Mouse (Mus musculus): ENCODE data around the gene Txnl4b. TPM values are rescaled to one million over a fixed set of nuclear protein-coding genes. Genes with fewer than 3 reads are reported as not detected.

Gene Txnl4b
- polyA plus RNA-seq, 1 experiment from 2014 or later = 26.7 TPM

DNA sequence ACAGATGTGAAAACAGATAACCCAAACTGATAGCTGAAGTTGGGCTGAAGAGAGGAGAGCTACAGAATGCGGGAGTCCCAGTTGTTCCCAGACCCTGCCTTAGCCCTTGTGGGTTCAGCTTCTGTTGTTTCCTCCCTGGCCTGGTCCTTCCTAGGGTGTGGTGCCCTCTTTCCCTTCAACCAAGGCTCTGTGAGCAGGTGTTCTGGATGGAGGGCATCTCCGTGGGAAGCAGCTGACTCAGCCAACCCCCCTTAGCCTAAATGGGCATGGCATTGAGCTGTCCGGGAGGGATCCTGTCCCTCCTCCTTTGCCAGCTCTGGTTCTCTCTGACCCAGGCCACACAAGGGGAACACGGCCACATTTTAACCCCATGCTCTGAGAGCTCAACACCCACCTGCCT is 10.6 kb downstream of the Txnl4b start:
- H3K4me3 ChIP-seq (replicated peaks) = no peak overlapping the region
- ATAC-seq (replicated peaks; ENCODE audit: low FRiP score) = no peak
- no peaks in the 10 kb centered on the region for H3K27me3 ChIP-seq
- no peak overlapping the region for H3K27ac ChIP-seq
- no peak overlapping the region for H3K9ac ChIP-seq
- H3K4me1 ChIP-seq = no peaks in the 10 kb centered on the region
- WGBS = 77% methylated on average over 4 of the region's 4 CpGs
- no peaks in the 10 kb centered on the region for H3K9me3 ChIP-seq (replicated peaks)
- no peak overlapping the region for H3K4me2 ChIP-seq
- peaks cover 9% of the 10 kb centered on the region; the same call in 1 of the 2 replicates for H3K36me3 ChIP-seq

DNA sequence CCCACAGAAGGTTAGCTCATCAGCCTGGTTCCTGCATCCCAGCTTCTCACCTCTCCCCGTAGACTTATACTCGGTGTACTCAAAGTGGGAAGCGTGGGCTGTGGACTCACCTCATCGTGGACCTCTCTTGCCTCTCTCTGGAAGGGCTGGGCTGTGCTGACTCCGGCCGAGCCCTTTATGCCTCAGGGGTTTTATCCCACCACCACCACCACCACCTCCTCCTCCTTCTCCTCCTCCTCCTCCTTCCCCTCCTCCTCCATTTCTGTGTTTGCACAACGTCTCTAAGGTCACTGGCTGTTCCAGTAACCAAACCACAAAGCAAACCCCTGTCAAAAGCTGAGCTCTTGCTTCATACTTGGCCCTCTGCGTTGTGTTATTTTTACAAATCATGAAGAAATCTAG is 13.2 kb downstream of the Txnl4b start, which contains the start of gene Hp:
Gene Hp, minus strand, starts transcription at position 273 of the 402 bp plus-strand sequence.
- Histone ChIP-seq H3K27me3 (no peaks in the 10 kb centered on the region), H3K27ac (no peak within 1 kb of the TSS)
- 33% methylated on average over 8 of the region's 8 CpGs for WGBS

DNA sequence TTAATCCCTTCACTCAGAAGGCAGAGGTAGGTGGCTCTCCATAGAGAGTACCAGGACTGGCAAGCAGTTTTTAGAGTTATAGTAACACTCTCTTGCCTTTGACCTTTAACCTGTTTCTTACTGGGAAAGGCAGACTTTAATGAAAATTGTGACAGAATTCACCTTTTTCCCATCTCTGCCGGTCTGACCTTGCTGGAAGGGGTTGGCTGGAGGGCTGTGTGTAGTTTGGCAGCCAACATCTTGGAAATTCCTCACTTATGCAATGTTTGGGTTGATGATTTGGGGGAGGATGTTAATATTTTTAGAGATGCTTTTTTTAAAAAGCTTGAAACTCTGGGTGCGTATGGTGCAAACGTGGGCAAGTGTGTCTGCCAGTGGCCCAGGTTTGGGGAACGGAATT is 18.6 kb downstream of the Txnl4b start:
- 82% methylated on average over 4 of the region's 4 CpGs for WGBS
- no peak for ATAC-seq (replicated peaks; ENCODE audit: low FRiP score)

More for the DNA sequence above, 13.2 kb downstream of the Txnl4b start, which contains the start of gene Hp:
- H3K4me3 ChIP-seq (replicated peaks) = no peak within 1 kb of the TSS
- no peaks in the 10 kb centered on the region for H3K36me3 ChIP-seq
- ATAC-seq (replicated peaks; ENCODE audit: low FRiP score) = no peak
- H3K4me1 ChIP-seq = no peaks in the 10 kb centered on the region
- H3K9ac ChIP-seq = no peak within 1 kb of the TSS
- H3K9me3 ChIP-seq (replicated peaks) = no peaks in the 10 kb centered on the region
- H3K4me2 ChIP-seq = no peak within 1 kb of the TSS

DNA sequence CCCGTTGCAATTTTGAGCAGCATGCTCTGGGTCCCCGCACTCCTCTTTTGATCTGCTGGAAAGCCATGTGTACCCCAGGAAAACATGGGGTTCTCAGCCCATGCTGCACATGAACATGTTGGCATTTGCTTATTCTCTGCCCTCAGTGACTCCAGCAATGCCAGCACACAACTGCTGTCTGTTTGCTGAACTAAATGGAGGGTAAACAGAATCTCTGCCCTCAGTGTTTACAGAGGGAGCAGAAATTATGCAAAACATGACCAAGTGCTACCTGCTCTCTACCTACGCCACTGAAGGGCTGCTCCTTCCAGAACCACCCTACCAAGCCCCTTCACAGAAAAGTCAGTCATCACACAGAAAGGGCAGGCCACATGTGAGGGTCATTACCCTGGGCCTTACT is 19.1 kb downstream of the Txnl4b start:
- Histone ChIP-seq H3K9ac (no peak overlapping the region), H3K4me2 (no peak overlapping the region), H3K27ac (no peak overlapping the region), H3K27me3 (no peaks in the 10 kb centered on the region), H3K4me3 (replicated peaks) (no peak overlapping the region), H3K9me3 (replicated peaks) (no peaks in the 10 kb centered on the region), H3K4me1 (no peaks in the 10 kb centered on the region), H3K36me3 (no peaks in the 10 kb centered on the region)
- no peak for ATAC-seq (replicated peaks; ENCODE audit: low FRiP score)
- WGBS = 81% methylated on average over 3 of the region's 3 CpGs

More for the DNA sequence above, 18.6 kb downstream of the Txnl4b start:
- H3K27ac ChIP-seq = no peak overlapping the region
- H3K36me3 ChIP-seq = no peaks in the 10 kb centered on the region
- no peak overlapping the region for H3K4me3 ChIP-seq (replicated peaks)
- H3K27me3 ChIP-seq = no peaks in the 10 kb centered on the region
- H3K4me1 ChIP-seq = no peaks in the 10 kb centered on the region
- H3K4me2 ChIP-seq = no peak overlapping the region
- no peaks in the 10 kb centered on the region for H3K9me3 ChIP-seq (replicated peaks)
- no peak overlapping the region for H3K9ac ChIP-seq

DNA sequence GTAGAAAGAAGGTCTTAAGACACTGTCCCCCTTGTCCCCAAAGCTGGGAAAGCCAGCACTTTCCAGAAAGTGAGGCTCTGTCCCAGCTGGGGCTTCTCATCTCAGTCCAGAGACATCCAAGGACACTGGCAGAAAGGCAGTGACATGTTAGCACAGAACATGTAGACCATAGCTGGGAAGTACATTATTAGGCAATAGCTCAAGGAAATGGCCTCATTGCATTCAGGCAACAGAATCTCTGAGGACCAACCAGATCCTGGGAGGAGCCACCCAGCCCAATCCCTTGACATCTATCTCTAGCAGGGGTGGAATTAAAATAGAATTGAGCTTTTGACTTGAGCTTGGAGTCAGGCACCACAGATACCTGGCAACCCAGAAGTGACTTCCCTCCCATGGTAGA is 20.0 kb downstream of the Txnl4b start:
- Histone ChIP-seq H3K27me3 (no peaks in the 10 kb centered on the region), H3K4me3 (replicated peaks) (no peak overlapping the region), H3K9ac (no peak overlapping the region), H3K27ac (no peak overlapping the region), H3K4me1 (no peaks in the 10 kb centered on the region), H3K9me3 (replicated peaks) (no peaks in the 10 kb centered on the region), H3K4me2 (no peak overlapping the region), H3K36me3 (no peaks in the 10 kb centered on the region)
- ATAC-seq (replicated peaks; ENCODE audit: low FRiP score) = no peak

DNA sequence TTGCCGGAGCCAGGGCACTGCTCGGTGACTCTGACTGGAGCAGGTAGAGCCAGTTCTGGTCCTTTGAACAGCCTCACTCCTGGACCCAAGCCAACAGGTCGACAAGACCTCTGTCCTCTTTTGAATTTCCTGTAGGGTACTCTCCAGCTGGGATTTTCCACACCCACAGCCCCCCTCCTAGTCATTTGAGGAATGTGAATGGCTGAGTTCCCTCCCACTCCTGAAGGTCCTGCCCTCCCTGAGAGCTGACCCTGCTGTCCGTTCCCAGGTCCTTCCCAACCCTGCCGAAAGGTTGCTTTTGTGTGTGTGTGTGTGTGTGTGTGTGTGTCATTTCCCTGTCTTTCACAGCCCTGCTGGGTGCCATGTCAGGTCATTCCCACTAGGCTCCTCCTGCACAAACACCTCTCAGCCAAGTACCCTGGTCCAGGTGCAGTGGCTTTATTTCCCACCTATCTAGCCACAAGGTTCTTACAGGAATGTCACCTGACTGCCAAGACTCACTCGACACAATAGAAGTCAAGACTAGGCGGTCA is 21.3 kb downstream of the Txnl4b start:
- peak overlapping the region; percentile 7; the same call in 1 of the 2 replicates for H3K4me2 ChIP-seq
- no peak overlapping the region for H3K9ac ChIP-seq
- no peaks in the 10 kb centered on the region for H3K4me1 ChIP-seq
- no peaks in the 10 kb centered on the region for H3K9me3 ChIP-seq (replicated peaks)
- no peak overlapping the region for H3K4me3 ChIP-seq (replicated peaks)
- H3K27ac ChIP-seq = 0 out of 2 replicates have a peak overlapping the region, but pooled peaks have one; percentile 37
- ATAC-seq (replicated peaks; ENCODE audit: low FRiP score) = peak; percentile 64
- 37% methylated on average over 7 of the region's 7 CpGs for WGBS
- H3K36me3 ChIP-seq = peaks cover 6% of the 10 kb centered on the region
- no peaks in the 10 kb centered on the region for H3K27me3 ChIP-seq

DNA sequence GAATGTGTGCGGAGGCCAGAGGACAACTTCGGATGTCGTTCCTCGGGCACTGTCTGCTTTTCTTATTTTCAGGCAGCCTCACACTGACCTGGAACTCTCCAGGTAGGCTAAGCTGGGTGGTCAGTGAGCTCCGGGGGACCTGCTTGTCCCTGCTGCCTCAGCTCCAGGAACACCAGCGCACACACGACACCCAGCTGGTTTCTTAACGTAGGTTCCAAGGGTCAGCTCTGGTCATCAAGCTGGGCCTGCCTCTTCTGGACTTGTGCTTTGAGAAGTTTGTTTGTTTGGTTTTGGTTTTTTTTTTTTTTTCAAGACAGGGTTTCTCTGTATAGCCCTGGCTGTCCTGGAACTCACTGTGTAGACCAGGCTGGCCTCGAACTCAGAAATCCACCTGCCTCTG is 25.2 kb downstream of the Txnl4b start:
- WGBS = 87% methylated on average over 9 of the region's 9 CpGs
- H3K27ac ChIP-seq = no peak overlapping the region
- no peaks in the 10 kb centered on the region for H3K27me3 ChIP-seq
- no peaks in the 10 kb centered on the region for H3K4me1 ChIP-seq
- no peak for ATAC-seq (replicated peaks; ENCODE audit: low FRiP score)
- no peak overlapping the region for H3K4me3 ChIP-seq (replicated peaks)
- H3K36me3 ChIP-seq = peaks cover 41% of the 10 kb centered on the region
- no peak overlapping the region for H3K9ac ChIP-seq
- H3K9me3 ChIP-seq (replicated peaks) = no peaks in the 10 kb centered on the region
- no peak overlapping the region for H3K4me2 ChIP-seq

DNA sequence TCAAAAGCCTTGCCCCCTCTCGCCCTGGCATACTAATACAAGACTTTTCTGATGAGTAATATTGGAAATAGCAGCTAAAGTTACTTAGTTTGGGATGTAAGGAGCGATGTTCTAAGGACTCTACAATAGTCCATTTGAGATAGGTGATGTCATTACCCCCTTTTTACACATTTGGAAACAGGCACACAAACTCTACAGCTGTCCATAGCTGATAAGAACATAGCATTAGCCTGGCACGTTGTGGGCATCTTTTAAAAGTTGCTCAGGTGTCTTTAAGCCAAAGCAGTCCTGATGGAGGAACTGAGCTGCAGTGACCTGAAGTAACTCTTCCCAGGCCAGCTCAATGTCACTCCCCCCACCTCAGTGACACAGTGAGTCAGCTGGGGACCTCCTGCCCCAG is 25.7 kb downstream of the Txnl4b start:
- no peaks in the 10 kb centered on the region for H3K9me3 ChIP-seq (replicated peaks)
- H3K4me2 ChIP-seq = no peak overlapping the region
- 85% methylated on average over 3 of the region's 3 CpGs for WGBS
- no peak overlapping the region for H3K27ac ChIP-seq
- no peaks in the 10 kb centered on the region for H3K27me3 ChIP-seq
- H3K36me3 ChIP-seq = peaks cover 41% of the 10 kb centered on the region
- H3K9ac ChIP-seq = no peak overlapping the region
- H3K4me3 ChIP-seq (replicated peaks) = no peak overlapping the region
- H3K4me1 ChIP-seq = no peaks in the 10 kb centered on the region
- no peak for ATAC-seq (replicated peaks; ENCODE audit: low FRiP score)

DNA sequence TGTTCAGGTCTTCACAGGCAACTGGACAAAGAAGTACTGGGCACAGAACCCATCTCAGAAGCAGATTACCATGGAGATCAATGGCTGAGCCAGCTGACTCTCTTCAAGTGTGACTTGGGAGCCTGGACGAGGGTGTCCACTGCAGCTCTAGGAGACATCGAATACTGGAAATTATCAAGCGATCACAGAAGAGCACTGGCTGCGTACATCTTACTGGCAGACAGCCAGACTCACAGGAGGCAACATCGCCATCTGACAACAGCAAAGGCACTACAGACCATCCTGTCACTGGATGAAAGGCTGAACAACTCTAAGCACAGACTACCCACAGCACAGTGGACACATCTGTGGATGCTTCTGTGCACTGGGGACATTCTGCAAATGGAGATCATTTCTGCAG is 26.5 kb downstream of the Txnl4b start:
- no peak for ATAC-seq (replicated peaks; ENCODE audit: low FRiP score)
- no peak overlapping the region for H3K4me3 ChIP-seq (replicated peaks)
- H3K9me3 ChIP-seq (replicated peaks) = no peaks in the 10 kb centered on the region
- WGBS = 91% methylated on average over 5 of the region's 5 CpGs
- no peaks in the 10 kb centered on the region for H3K27me3 ChIP-seq
- no peak overlapping the region for H3K27ac ChIP-seq
- no peaks in the 10 kb centered on the region for H3K4me1 ChIP-seq
- H3K36me3 ChIP-seq = peaks cover 41% of the 10 kb centered on the region
- no peak overlapping the region for H3K9ac ChIP-seq
- no peak overlapping the region for H3K4me2 ChIP-seq

DNA sequence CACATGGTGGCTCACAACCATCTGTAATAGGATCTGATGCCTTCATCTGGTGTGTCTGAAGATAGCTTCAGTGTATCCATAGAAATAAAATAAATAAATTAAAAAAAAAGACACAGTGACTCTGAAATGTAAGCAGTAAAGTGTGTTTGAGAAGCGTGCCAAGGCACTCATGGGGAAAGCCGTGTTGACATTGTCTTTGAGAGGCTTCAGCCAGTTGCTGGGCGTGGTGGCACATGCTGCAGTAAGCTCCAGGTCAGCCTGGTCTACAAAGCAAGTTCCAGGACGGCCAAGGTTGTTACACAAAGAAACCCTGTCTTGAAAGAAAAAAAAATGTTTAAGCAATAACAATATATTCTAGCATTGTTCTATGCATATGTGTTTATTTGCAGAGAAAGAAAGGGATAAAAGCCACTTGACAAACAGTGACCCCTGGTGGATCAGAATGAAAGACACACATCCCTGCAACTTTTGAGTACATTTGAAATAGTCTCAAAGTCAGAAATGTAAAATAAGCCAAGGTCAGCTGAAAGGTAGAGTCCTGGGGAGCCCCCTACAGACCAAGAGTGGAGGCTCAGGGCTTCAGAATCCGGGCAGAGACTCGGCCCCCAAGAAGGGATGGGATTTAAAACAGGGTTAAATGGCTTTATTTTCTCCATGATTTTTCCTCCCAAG is 27.6 kb downstream of the Txnl4b start:
- no peak overlapping the region for H3K4me3 ChIP-seq (replicated peaks)
- H3K9ac ChIP-seq = no peak overlapping the region
- no peak overlapping the region for H3K4me2 ChIP-seq
- no peak overlapping the region for H3K27ac ChIP-seq
- no peaks in the 10 kb centered on the region for H3K27me3 ChIP-seq
- WGBS = 79% methylated on average over 6 of the region's 6 CpGs
- ATAC-seq (replicated peaks; ENCODE audit: low FRiP score) = no peak
- no peaks in the 10 kb centered on the region for H3K4me1 ChIP-seq
- peaks cover 42% of the 10 kb centered on the region for H3K36me3 ChIP-seq
- no peaks in the 10 kb centered on the region for H3K9me3 ChIP-seq (replicated peaks)

DNA sequence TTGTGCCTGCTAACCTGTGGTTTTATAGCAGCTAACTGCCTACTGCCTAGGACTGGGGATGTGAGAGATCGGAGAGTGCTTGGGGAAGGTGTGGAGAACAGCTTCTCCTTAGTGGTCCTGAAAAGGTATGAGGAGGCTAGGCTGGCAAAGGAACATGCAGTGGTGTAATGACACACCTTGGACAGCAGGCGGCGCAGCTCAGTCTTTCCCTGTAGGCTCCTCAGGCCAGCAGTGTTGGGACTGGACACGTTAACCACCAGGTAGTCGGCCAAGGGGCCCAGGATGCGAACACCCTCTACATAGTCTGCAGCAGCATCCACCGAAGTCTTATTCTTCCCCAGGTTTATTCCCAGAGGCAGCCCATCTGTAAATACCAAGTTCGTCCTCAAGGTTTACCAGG is 30.2 kb downstream of the Txnl4b start:
- H3K4me3 ChIP-seq (replicated peaks) = no peak overlapping the region
- no peaks in the 10 kb centered on the region for H3K27me3 ChIP-seq
- no peak overlapping the region for H3K9ac ChIP-seq
- no peaks in the 10 kb centered on the region for H3K4me1 ChIP-seq
- H3K9me3 ChIP-seq (replicated peaks) = no peaks in the 10 kb centered on the region
- no peak overlapping the region for H3K27ac ChIP-seq
- 52% methylated on average over 8 of the region's 8 CpGs for WGBS
- no peak overlapping the region for H3K4me2 ChIP-seq
- no peak for ATAC-seq (replicated peaks; ENCODE audit: low FRiP score)
- peaks cover 66% of the 10 kb centered on the region for H3K36me3 ChIP-seq

DNA sequence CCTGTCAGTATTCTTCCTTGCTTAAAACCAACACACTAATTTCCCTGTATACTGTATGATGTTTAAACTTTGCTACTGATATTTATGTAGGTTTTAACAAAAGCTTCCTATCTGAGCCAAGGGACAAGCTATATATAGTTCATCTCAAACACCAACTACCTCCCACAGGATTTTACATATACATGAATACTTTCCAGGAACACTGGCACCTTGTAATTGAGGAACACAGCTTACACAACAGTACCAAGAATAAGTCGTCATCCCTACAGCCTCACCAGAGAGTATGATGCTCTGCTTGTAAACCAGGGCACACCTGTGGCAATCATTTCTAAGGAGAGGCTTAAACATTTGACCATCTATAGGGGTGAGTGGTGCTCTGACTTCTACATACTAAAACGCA is 41.0 kb downstream of the Txnl4b start:
- Histone ChIP-seq H3K4me1 (peaks cover 13% of the 10 kb centered on the region), H3K9ac (no peak overlapping the region), H3K36me3 (peaks cover 34% of the 10 kb centered on the region), H3K27ac (no peak overlapping the region), H3K9me3 (replicated peaks) (no peaks in the 10 kb centered on the region), H3K27me3 (no peaks in the 10 kb centered on the region), H3K4me2 (no peak overlapping the region), H3K4me3 (replicated peaks) (no peak overlapping the region)
- 87% methylated on average over 2 of the region's 2 CpGs for WGBS
- ATAC-seq (replicated peaks; ENCODE audit: low FRiP score) = no peak

DNA sequence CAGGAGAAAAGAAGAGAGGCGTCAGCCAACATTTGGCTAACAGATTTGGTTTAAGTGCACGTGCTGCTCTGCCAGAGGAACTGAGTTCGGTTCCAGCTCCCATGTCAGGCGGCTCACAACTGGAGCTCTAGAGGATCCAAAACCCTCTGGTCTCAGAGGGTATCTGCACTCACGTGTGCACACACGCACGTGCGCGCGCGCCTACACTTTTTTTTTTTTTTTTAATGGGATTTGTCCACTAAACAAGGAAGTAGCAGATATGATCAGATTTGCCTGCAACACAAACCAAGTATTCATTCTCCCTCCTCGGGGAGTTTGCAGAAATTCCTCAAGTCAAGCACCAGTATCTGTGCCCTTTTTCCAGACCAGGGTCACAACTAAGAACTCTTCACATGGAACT is 42.0 kb downstream of the Txnl4b start:
- peak overlapping the region; percentile 99 for H3K27ac ChIP-seq

More for the DNA sequence above, 42.0 kb downstream of the Txnl4b start:
- no peaks in the 10 kb centered on the region for H3K27me3 ChIP-seq
- no peaks in the 10 kb centered on the region for H3K9me3 ChIP-seq (replicated peaks)
- peak overlapping the region; percentile 88 for H3K4me2 ChIP-seq
- H3K4me1 ChIP-seq = peaks cover 13% of the 10 kb centered on the region
- no peak for ATAC-seq (replicated peaks; ENCODE audit: low FRiP score)
- peak overlapping the region; percentile 71 for H3K4me3 ChIP-seq (replicated peaks)
- WGBS = 7% methylated on average over 12 of the region's 12 CpGs
- H3K36me3 ChIP-seq = peaks cover 26% of the 10 kb centered on the region
- H3K9ac ChIP-seq = peak overlapping the region; percentile 73
